8 mouse cellular contexts compared by ENCODE assay signal in the genomic region with DNA sequence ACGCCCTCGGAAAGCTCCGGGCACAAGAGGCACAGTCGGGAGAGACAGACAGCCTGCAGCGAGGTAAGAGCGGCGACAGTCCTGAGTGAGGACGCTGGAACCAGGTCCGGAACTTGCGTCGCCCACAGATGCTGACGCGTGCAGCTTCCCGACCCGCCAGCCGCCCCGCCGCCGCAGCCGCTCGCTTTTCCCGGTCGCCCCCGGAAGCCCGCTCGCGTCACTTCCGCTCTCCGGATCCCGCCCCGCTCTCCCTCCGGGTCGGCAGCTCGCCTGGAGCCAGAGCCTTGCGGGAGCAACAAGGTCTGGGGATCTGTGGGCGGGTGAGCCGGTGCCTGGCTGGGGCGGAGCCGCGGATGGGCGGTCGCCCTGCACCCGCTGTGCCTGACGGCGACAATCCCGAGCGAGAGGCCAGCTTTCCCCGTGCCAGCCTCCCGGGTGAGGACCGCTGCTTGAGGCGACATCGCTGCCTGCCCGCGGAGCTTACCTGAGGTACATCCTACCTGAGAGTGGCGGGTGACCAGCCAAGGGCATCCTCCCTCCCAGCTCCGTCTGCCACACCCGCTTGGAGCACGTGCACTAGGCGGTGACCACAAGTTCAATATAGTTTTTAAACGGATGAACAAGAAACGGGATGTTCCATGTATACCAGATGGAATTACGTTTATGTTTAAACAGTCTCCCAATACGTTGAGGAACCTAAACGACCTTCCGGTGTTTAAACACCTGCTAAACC. TPM values are rescaled to one million over a fixed set of nuclear protein-coding genes. Genes with fewer than 3 reads are reported as not detected.
A peak's percentile ranks its signal among the peaks of the same experiment; 100 is the strongest.
DNase-seq lines count a peak whose midpoint lies in the region; ATAC-seq and TF ChIP-seq lines count a peak whose summit lies in the region.

Gene Ago3 (minus strand): TSS at position 210 of the 733 bp plus-strand sequence.

- under 1% methylated on average over 65 of the region's 65 CpGs for WGBS in heart, embryonic 11.5 days (ENCODE audit: insufficient replicate concordance)
- under 1% methylated on average over 64 of the region's 65 CpGs for WGBS in kidney, embryonic 16.5 days
- 1% methylated on average over 64 of the region's 65 CpGs for WGBS in liver, adult 2 months

- H3K4me3 ChIP-seq in bone marrow macrophage, adult 2 months (ENCODE audit: insufficient read depth, low read length) = peak within 1 kb of the TSS; percentile 76
- peak within 1 kb of the TSS; percentile 91 for H3K4me3 ChIP-seq in embryonic fibroblast, embryonic 13.5 days (ENCODE audit: insufficient read depth, low read length)
- peak within 1 kb of the TSS; percentile 92 for H3K4me3 ChIP-seq in heart, embryonic 11.5 days (ENCODE audit: low read depth, low read length)
- peak within 1 kb of the TSS; percentile 95 for H3K4me3 ChIP-seq in kidney, embryonic 16.5 days (ENCODE audit: low read length)
- H3K4me3 ChIP-seq in liver, adult 2 months (ENCODE audit: insufficient read depth, low read depth, low read length) = peak within 1 kb of the TSS; percentile 93
- H3K4me3 ChIP-seq in myocyte = peak within 1 kb of the TSS; percentile 98

- peaks cover 4% of the 10 kb centered on the region; the same call in 1 of the 2 replicates for H3K79me2 ChIP-seq in liver, adult 2 months (ENCODE audit: control insufficient read depth, insufficient read depth, low read length)
- peaks cover 39% of the 10 kb centered on the region for H3K79me2 ChIP-seq in myocyte (ENCODE audit: control insufficient read depth, insufficient read depth)

- H3K36me3 ChIP-seq in heart, embryonic 11.5 days (ENCODE audit: control insufficient read depth, insufficient read depth, low read length) = no peaks in the 10 kb centered on the region
- no peaks in the 10 kb centered on the region for H3K36me3 ChIP-seq in kidney, embryonic 16.5 days (ENCODE audit: insufficient read depth, low read length)
- H3K36me3 ChIP-seq in liver, adult 2 months (ENCODE audit: control insufficient read depth, insufficient read depth, low read length) = no peaks in the 10 kb centered on the region
- H3K36me3 ChIP-seq in myocyte (ENCODE audit: control insufficient read depth, insufficient read depth) = no peaks in the 10 kb centered on the region
- no peaks in the 10 kb centered on the region for H3K36me3 ChIP-seq in splenic B cell, adult 2 months (ENCODE audit: control insufficient read depth, insufficient read depth, low read length, poor library complexity, severe bottlenecking)

- H3K27me3 ChIP-seq in heart, embryonic 11.5 days (ENCODE audit: control insufficient read depth, insufficient read depth, low read length) = no peaks in the 10 kb centered on the region
- no peaks in the 10 kb centered on the region for H3K27me3 ChIP-seq in kidney, embryonic 16.5 days (ENCODE audit: insufficient read depth, low read length)
- H3K27me3 ChIP-seq in liver, adult 2 months (ENCODE audit: control insufficient read depth, insufficient read depth, low read length) = no peaks in the 10 kb centered on the region
- no peaks in the 10 kb centered on the region for H3K27me3 ChIP-seq in myocyte (ENCODE audit: control insufficient read depth, insufficient read depth, insufficient read length)
- no peaks in the 10 kb centered on the region for H3K27me3 ChIP-seq in splenic B cell, adult 2 months (ENCODE audit: control insufficient read depth, insufficient read depth, low read length, poor library complexity, severe bottlenecking)

- peak; percentile 93 for DNase-seq in A20 (ENCODE audit: low read depth, low spot score)
- DNase-seq in liver, adult 2 months (ENCODE audit: extremely low read depth, low read depth, low spot score) = peak; percentile 82
- DNase-seq in splenic B cell, adult 2 months (ENCODE audit: low read depth, low spot score) = peak; percentile 85

- peak within 1 kb of the TSS; percentile 85 for H3K27ac ChIP-seq in bone marrow macrophage, adult 2 months (ENCODE audit: insufficient read depth, low read depth, low read length)
- H3K27ac ChIP-seq in embryonic fibroblast, embryonic 13.5 days (ENCODE audit: insufficient read depth, low read length) = peak within 1 kb of the TSS; percentile 80
- peak within 1 kb of the TSS; percentile 85 for H3K27ac ChIP-seq in heart, embryonic 11.5 days (ENCODE audit: low read depth, low read length)
- peak within 1 kb of the TSS; percentile 89 for H3K27ac ChIP-seq in kidney, embryonic 16.5 days (ENCODE audit: low read length)
- H3K27ac ChIP-seq in liver, adult 2 months (replicated peaks; ENCODE audit: insufficient read depth, low read depth, low read length) = peak within 1 kb of the TSS; percentile 79

- H3ac ChIP-seq in myocyte (ENCODE audit: control insufficient read depth, insufficient read length) = peak within 1 kb of the TSS; percentile 51

- H3K9ac ChIP-seq in heart, embryonic 11.5 days (ENCODE audit: low read depth, low read length) = peak within 1 kb of the TSS; percentile 83
- H3K9ac ChIP-seq in kidney, embryonic 16.5 days (replicated peaks; ENCODE audit: low read length) = peak within 1 kb of the TSS; percentile 90
- peak within 1 kb of the TSS; percentile 89 for H3K9ac ChIP-seq in liver, adult 2 months (ENCODE audit: low read depth, low read length)

- no peak for TF ChIP-seq CTCF in bone marrow macrophage, adult 2 months (IDR thresholded peaks at IDR 0.05; ENCODE audit: low read depth, low read length)
- no peak for TF ChIP-seq CTCF in embryonic fibroblast, embryonic 13.5 days (IDR thresholded peaks at IDR 0.05; ENCODE audit: borderline replicate concordance, insufficient read depth, low read length)
- no peak for TF ChIP-seq CTCF in liver, adult 2 months (IDR thresholded peaks at IDR 0.05; ENCODE audit: low read depth, low read length)

- H3K4me1 ChIP-seq in bone marrow macrophage, adult 2 months (ENCODE audit: control insufficient read depth, insufficient read depth, low read length) = peaks cover 16% of the 10 kb centered on the region
- H3K4me1 ChIP-seq in embryonic fibroblast, embryonic 13.5 days (ENCODE audit: control insufficient read depth, insufficient read depth, low read length) = peaks cover 14% of the 10 kb centered on the region
- H3K4me1 ChIP-seq in heart, embryonic 11.5 days (ENCODE audit: control insufficient read depth, insufficient read depth, low read length) = peaks cover 6% of the 10 kb centered on the region; the same call in 1 of the 2 replicates
- H3K4me1 ChIP-seq in kidney, embryonic 16.5 days (ENCODE audit: insufficient read depth, low read length) = peaks cover 6% of the 10 kb centered on the region
- no peaks in the 10 kb centered on the region for H3K4me1 ChIP-seq in liver, adult 2 months (ENCODE audit: control insufficient read depth, insufficient read depth, low read length)

- H3K4me2 ChIP-seq in heart, embryonic 11.5 days = peak within 1 kb of the TSS; percentile 93
- peak within 1 kb of the TSS; percentile 91 for H3K4me2 ChIP-seq in kidney, embryonic 16.5 days (replicated peaks; ENCODE audit: low read depth, low read length)
- H3K4me2 ChIP-seq in myocyte (ENCODE audit: low read depth) = peak within 1 kb of the TSS; percentile 99

- H3K9me3 ChIP-seq in heart, embryonic 11.5 days (replicated peaks; ENCODE audit: control insufficient read depth, low read length) = no peaks in the 10 kb centered on the region
- H3K9me3 ChIP-seq in kidney, embryonic 16.5 days (ENCODE audit: low read length) = no peaks in the 10 kb centered on the region

- ATAC-seq in heart, embryonic 11.5 days (replicated peaks; ENCODE audit: insufficient number of reproducible peaks, low FRiP score, low TSS enrichment) = peak; percentile 92
- peak; percentile 97 for ATAC-seq in kidney, embryonic 16.5 days (ENCODE audit: low FRiP score, low TSS enrichment)

- peak; percentile 77 for TF ChIP-seq POLR2A in bone marrow macrophage, adult 2 months (IDR thresholded peaks at IDR 0.05; ENCODE audit: borderline replicate concordance, low read depth, low read length)
- peak; percentile 83 for TF ChIP-seq POLR2A in embryonic fibroblast, embryonic 13.5 days (IDR thresholded peaks at IDR 0.05; ENCODE audit: low read depth, low read length)
- peak; percentile 64 for TF ChIP-seq POLR2A in liver, adult 2 months (IDR thresholded peaks at IDR 0.05; ENCODE audit: extremely low read depth, insufficient read depth, low read length)
- peak; percentile 86 for TF ChIP-seq POLR2A in myocyte (IDR thresholded peaks at IDR 0.05; ENCODE audit: insufficient read length, low read depth)

TF ChIP-seq in myocyte, 11 proteins besides CTCF, POLR2A, EP300 and RAD21:
- TF ChIP-seq E2F4 (IDR thresholded peaks at IDR 0.05; ENCODE audit: insufficient read depth) (no peak), MYOG (IDR thresholded peaks at IDR 0.05; ENCODE audit: control insufficient read depth in 1 of 3, insufficient read depth in 1 of 3, insufficient read length in 2 of 3, low read depth in 2 of 3) (no peak), TCF3 (IDR thresholded peaks at IDR 0.05; ENCODE audit: insufficient read length, low read depth) (no peak), MYOD1 (IDR thresholded peaks at IDR 0.05; ENCODE audit: control insufficient read depth in 1 of 3, insufficient read length in 2 of 3, low read depth in 2 of 3) (no peak), REST (IDR thresholded peaks at IDR 0.05; ENCODE audit: insufficient read depth, insufficient read length) (no peak), USF1 (IDR thresholded peaks at IDR 0.05; ENCODE audit: low read depth) (peak; percentile 24), MAX (IDR thresholded peaks at IDR 0.05; ENCODE audit: low read depth) (no peak), CEBPB (IDR thresholded peaks at IDR 0.05; ENCODE audit: insufficient read depth, poor library complexity, severe bottlenecking) (no peak), SRF (IDR thresholded peaks at IDR 0.05; ENCODE audit: control insufficient read depth, insufficient read length, low read depth) (peak; percentile 12), POLR2AphosphoS2 (IDR thresholded peaks at IDR 0.05; ENCODE audit: insufficient read length, low read depth) (peak; percentile 96), TCF12 (IDR thresholded peaks at IDR 0.05; ENCODE audit: insufficient read depth, poor library complexity, severe bottlenecking) (no peak)

RNA-seq across cellular contexts. Expression of gene Ago3, which starts in this region (rescaled TPM):
- polyA plus RNA-seq in bone marrow macrophage, adult 2 months (2012; ENCODE audit: insufficient read depth, insufficient read length, missing spikeins) = 21.9 and 24.4 TPM in 2 replicates
- 18.0 and 22.7 TPM in 2 replicates for polyA plus RNA-seq in embryonic fibroblast, embryonic 13.5 days (2011; ENCODE audit: insufficient read length, low read depth, missing spikeins)
- 8.4 and 15.7 TPM in 2 replicates for polyA plus RNA-seq in heart, embryonic 11.5 days (2014; fragmentation: Nextera tagmentation; extraction: Ambion mirVana)
- 13.6 and 17.9 TPM in 2 replicates for polyA plus RNA-seq in kidney, embryonic 16.5 days (2015; fragmentation: Nextera tagmentation; extraction: Ambion mirVana)
- 8.6 and 14.3 TPM in 2 replicates for total RNA-seq in liver, adult 2 months (2014; rRNA removed)
- polyA plus RNA-seq in liver, adult 2 months (2012; rRNA removed) = 4.9 and 5.1 TPM in 2 replicates
- 4.5 TPM for polyA plus RNA-seq in myocyte (2012; fragmentation: generic; extraction: Trizol)

Comparison
In these comparisons a context has a peak if more than half of its experiments do, and no peak if none do; other contexts are left out.
1. Peak in every context shown above with its lines: DNase-seq, ATAC-seq, H3K4me3 ChIP-seq and H3K27ac ChIP-seq.